Mouse (Mus musculus) spleen, adult 12 weeks (tissue): ENCODE measurements around the gene Zfp110.
A peak's percentile ranks its signal among the peaks of the same experiment; 100 is the strongest.
"Not testable (repeated sequence)": the region's sequence is repeated elsewhere in the genome, so short reads cannot be mapped to it uniquely, and the experiment has no call there.

ENCODE experiments used
- DNase-seq: peaks from one replicate; pipeline ENCODE4 v3.0.0; 2022; ENCODE audit warnings: low spot score

The Zfp110 gene

GRCm38 (mm10) chr7:12834162-12835120, at the start of gene Zfp110:
Gene Zfp110, plus strand, starts transcription at chr7:12834761.
- peak; percentile 87 for DNase-seq

GRCm38 (mm10) chr7:12787333-12787732, 47.2 kb upstream of the Zfp110 start:
- DNase-seq, result no peak

GRCm38 (mm10) chr7:12788025-12788424, 46.5 kb upstream of the Zfp110 start:
- no peak for DNase-seq

GRCm38 (mm10) chr7:12792624-12793023, 41.9 kb upstream of the Zfp110 start:
- not testable (repeated sequence) for DNase-seq

- DNase-seq, result no peak
Measured at GRCm38 (mm10) chr7:12797971-12798370, 36.6 kb upstream of the Zfp110 start.

GRCm38 (mm10) chr7:12799554-12799953, 35.0 kb upstream of the Zfp110 start:
- no peak for DNase-seq

GRCm38 (mm10) chr7:12802866-12803726, 31.5 kb upstream of the Zfp110 start, which contains the start of gene Zscan18:
Gene Zscan18, minus strand, starts transcription at chr7:12803635.
- DNase-seq, result peak; percentile 11

GRCm38 (mm10) chr7:12803727-12804071, 30.9 kb upstream of the Zfp110 start:
- DNase-seq, result no peak

- DNase-seq, result no peak
Measured at GRCm38 (mm10) chr7:12815566-12815965, 19.0 kb upstream of the Zfp110 start.

- peak; percentile 84 for DNase-seq
Measured at GRCm38 (mm10) chr7:12818521-12819295, 15.9 kb upstream of the Zfp110 start, which contains the start of gene Zfp329. Gene Zfp329, minus strand, starts transcription at chr7:12818858.

GRCm38 (mm10) chr7:12835193-12835671, 671 bp downstream of the Zfp110 start:
- DNase-seq, result no peak

GRCm38 (mm10) chr7:12835779-12836178, 1.2 kb downstream of the Zfp110 start:
- no peak for DNase-seq

- no peak for DNase-seq
Measured at GRCm38 (mm10) chr7:12874301-12874700, 39.7 kb downstream of the Zfp110 start.

GRCm38 (mm10) chr7:12880036-12880435, 45.5 kb downstream of the Zfp110 start:
- DNase-seq, result no peak

GRCm38 (mm10) chr7:12880497-12880896, 45.9 kb downstream of the Zfp110 start:
- DNase-seq, result not testable (repeated sequence)

- DNase-seq, result peak; percentile 83
Measured at GRCm38 (mm10) chr7:12880911-12881660, 46.5 kb downstream of the Zfp110 start, which contains the start of gene Zfp128. Gene Zfp128, plus strand, starts transcription at chr7:12881177.

GRCm38 (mm10) chr7:12886563-12887266, 52.2 kb downstream of the Zfp110 start:
- DNase-seq, result no peak

- no peak for DNase-seq
Measured at GRCm38 (mm10) chr7:12887585-12887984, 53.0 kb downstream of the Zfp110 start.

- DNase-seq, result no peak
Measured at GRCm38 (mm10) chr7:12890928-12891327, 56.4 kb downstream of the Zfp110 start.

GRCm38 (mm10) chr7:12891334-12891733, 56.8 kb downstream of the Zfp110 start:
- DNase-seq, result no peak
